ENCODE assay signal across 13 mouse cellular contexts in genomic region chr16:8771086-8771485, GRCm38 (mm10). TPM values are rescaled to one million over a fixed set of nuclear protein-coding genes. Genes with fewer than 3 reads are reported as not detected.
A peak's percentile ranks its signal among the peaks of the same experiment; 100 is the strongest.
DNase-seq lines count a peak whose midpoint lies in the region; ATAC-seq and TF ChIP-seq lines count a peak whose summit lies in the region.
"Had no signal": no experiment of that assay in that cellular context is flagged by ENCODE, and none has a peak within 500 bp of the region (broad histone marks: within the 10 kb centered on the region; RNA-seq: fewer than 3 reads in every experiment).

No protein-coding gene starts in this region.

- TF ChIP-seq POLR2A in CH12.LX (IDR thresholded peaks at IDR 0.05; ENCODE audit: low read depth, low read length), result no peak

- H3K4me2 ChIP-seq in hindbrain, postnatal 0 days (ENCODE audit: low read depth, low read length), result no peak overlapping the region
- H3K4me2 ChIP-seq in hindbrain, embryonic 12.5 days (replicated peaks), result no peak overlapping the region
- H3K4me2 ChIP-seq in lung, postnatal 0 days (replicated peaks; ENCODE audit: low read depth, low read length), result no peak overlapping the region
- no peak overlapping the region for H3K4me2 ChIP-seq in CH12.LX (ENCODE audit: insufficient read depth, low read depth, poor library complexity, severe bottlenecking)
- H3K4me2 ChIP-seq: embryonic facial prominence, embryonic 13.5 days; lung, embryonic 15.5 days had no signal

- no peaks in the 10 kb centered on the region for H3K9me3 ChIP-seq in hindbrain, postnatal 0 days (ENCODE audit: low read length)
- H3K9me3 ChIP-seq in hindbrain, embryonic 12.5 days (replicated peaks), result no peaks in the 10 kb centered on the region
- H3K9me3 ChIP-seq in lung, postnatal 0 days (ENCODE audit: low read length), result no peaks in the 10 kb centered on the region
- no peaks in the 10 kb centered on the region for H3K9me3 ChIP-seq in CH12.LX (replicated peaks; ENCODE audit: low read length)
- H3K9me3 ChIP-seq: embryonic facial prominence, embryonic 13.5 days; forebrain, embryonic 10.5 days; lung, embryonic 15.5 days; midbrain, embryonic 10.5 days had no signal

- dilution Hi-C loops in CH12.LX (cut with MboI; ENCODE audit: extremely low pct_ligation_motif_present, extremely low pct_unique_long_range_greater_than_20kb, low sequenced_read_pairs), result no loop called here

- no peak overlapping the region for H3K27ac ChIP-seq in hindbrain, postnatal 0 days
- no peak overlapping the region for H3K27ac ChIP-seq in hindbrain, embryonic 12.5 days
- H3K27ac ChIP-seq in lung, postnatal 0 days (ENCODE audit: low read length), result no peak overlapping the region
- no peak overlapping the region for H3K27ac ChIP-seq in CH12.LX (ENCODE audit: insufficient read depth, low read depth)
- H3K27ac ChIP-seq: embryonic facial prominence, embryonic 13.5 days; forebrain, embryonic 10.5 days; lung, embryonic 15.5 days; midbrain, embryonic 10.5 days had no signal

- peak; percentile 20; the same call in 1 of the 2 replicates for TF ChIP-seq CTCF in hindbrain, postnatal 0 days (IDR thresholded peaks at IDR 0.05; ENCODE audit: low read depth)
- TF ChIP-seq CTCF in lung, postnatal 0 days (IDR thresholded peaks at IDR 0.05), result peak; percentile 28; the same call in 1 of the 2 replicates
- TF ChIP-seq CTCF in CH12.LX (conservative IDR thresholded peaks at IDR 0.05 in 1 of 2, IDR thresholded peaks at IDR 0.05 in 1 of 2; ENCODE audit: low read depth in 2 of 2, low read length in 2 of 2), result peak in 1 of 2 experiments; percentile 42; a peak in 2 of 4 replicates
- peak; percentile 32 for TF ChIP-seq CTCF in Patski (IDR thresholded peaks at IDR 0.05)

- H3K4me3 ChIP-seq in hindbrain, postnatal 0 days (ENCODE audit: low read length), result no peak overlapping the region
- H3K4me3 ChIP-seq in hindbrain, embryonic 12.5 days, result no peak overlapping the region
- H3K4me3 ChIP-seq in lung, postnatal 0 days (ENCODE audit: low read depth, low read length), result no peak overlapping the region
- H3K4me3 ChIP-seq in CH12.LX (replicated peaks in 1 of 3; ENCODE audit: low read depth in 2 of 3, low read length in 2 of 3, poor library complexity in 1 of 3), result no peak overlapping the region
- H3K4me3 ChIP-seq: embryonic facial prominence, embryonic 13.5 days; forebrain, embryonic 10.5 days; lung, embryonic 15.5 days; midbrain, embryonic 10.5 days had no signal

- H3K27me3 ChIP-seq in hindbrain, postnatal 0 days (ENCODE audit: insufficient read depth, low read length), result no peaks in the 10 kb centered on the region
- 0 out of 2 replicates have a peak, but pooled peaks cover 4% of the 10 kb centered on the region for H3K27me3 ChIP-seq in hindbrain, embryonic 12.5 days
- H3K27me3 ChIP-seq in lung, postnatal 0 days (replicated peaks; ENCODE audit: insufficient read depth, low read length), result no peaks in the 10 kb centered on the region
- H3K27me3 ChIP-seq in CH12.LX (replicated peaks) (no peaks in the 10 kb centered on the region), Patski (no peaks in the 10 kb centered on the region)
- H3K27me3 ChIP-seq: embryonic facial prominence, embryonic 13.5 days; lung, embryonic 15.5 days had no signal

- peak; percentile 16 for TF ChIP-seq RAD21 in CH12.LX (IDR thresholded peaks at IDR 0.05; ENCODE audit: low read depth, low read length)

- TF ChIP-seq EP300 in lung, postnatal 0 days (IDR thresholded peaks at IDR 0.05), result no peak
- no peak for TF ChIP-seq EP300 in CH12.LX (IDR thresholded peaks at IDR 0.05; ENCODE audit: low read length)

- in situ Hi-C loops in CH12.LX (cut with MboI; ENCODE audit: low pct_ligation_motif_present, low pct_unique_long_range_greater_than_20kb, low sequenced_read_pairs), result no loop called here
- in situ Hi-C loops in Patski (cut with MboI; ENCODE audit: low pct_unique_long_range_greater_than_20kb), result no loop called here

- ATAC-seq in hindbrain, postnatal 0 days, result no peak
- no peak for ATAC-seq in hindbrain, embryonic 12.5 days (ENCODE audit: low FRiP score)
- ATAC-seq in lung, postnatal 0 days, result no peak
- no peak for ATAC-seq in Patski
- no peak for ATAC-seq in cerebellum, adult (ENCODE audit: insufficient number of reproducible peaks, low FRiP score, low TSS enrichment)

- DNase-seq in hindbrain, postnatal 0 days (ENCODE audit: low spot score), result no peak
- DNase-seq in lung, postnatal 0 days (ENCODE audit: low spot score), result no peak
- no peak for DNase-seq in lung, postnatal 25 days (ENCODE audit: low spot score)
- DNase-seq in CH12.LX (ENCODE audit: extremely low read depth) (no peak), Patski (ENCODE audit: low read depth, low spot score) (no peak)
- DNase-seq: adrenal gland, postnatal 36 days; cerebellum, postnatal 36 days had no signal

- no peaks in the 10 kb centered on the region for H3K4me1 ChIP-seq in hindbrain, postnatal 0 days (ENCODE audit: insufficient read depth, low read length)
- H3K4me1 ChIP-seq in hindbrain, embryonic 12.5 days, result no peaks in the 10 kb centered on the region
- H3K4me1 ChIP-seq in lung, postnatal 0 days (ENCODE audit: insufficient read depth, low read depth, low read length), result no peaks in the 10 kb centered on the region
- H3K4me1 ChIP-seq in CH12.LX (ENCODE audit: control insufficient read depth in 1 of 2, insufficient read depth in 2 of 2), result peaks cover 0 to 12% of the 10 kb centered on the region in 2 experiments; a peak in 2 of 4 replicates
- H3K4me1 ChIP-seq: embryonic facial prominence, embryonic 13.5 days; lung, embryonic 15.5 days had no signal

- no peak overlapping the region for H3K9ac ChIP-seq in hindbrain, postnatal 0 days (replicated peaks; ENCODE audit: low read length)
- no peak overlapping the region for H3K9ac ChIP-seq in hindbrain, embryonic 12.5 days
- no peak overlapping the region for H3K9ac ChIP-seq in lung, postnatal 0 days (replicated peaks; ENCODE audit: low read depth)
- H3K9ac ChIP-seq in CH12.LX (ENCODE audit: insufficient read depth, low read depth), result no peak overlapping the region
- H3K9ac ChIP-seq: embryonic facial prominence, embryonic 13.5 days; lung, embryonic 15.5 days had no signal

- H3K36me3 ChIP-seq in hindbrain, postnatal 0 days (ENCODE audit: insufficient read depth, low read length), result no peaks in the 10 kb centered on the region
- no peaks in the 10 kb centered on the region for H3K36me3 ChIP-seq in hindbrain, embryonic 12.5 days
- H3K36me3 ChIP-seq in lung, postnatal 0 days (ENCODE audit: insufficient read depth, low read length), result no peaks in the 10 kb centered on the region
- H3K36me3 ChIP-seq in CH12.LX (replicated peaks in 1 of 2; ENCODE audit: control insufficient read depth in 1 of 2, insufficient read depth in 1 of 2, low read length in 1 of 2), result no peaks in the 10 kb centered on the region
- H3K36me3 ChIP-seq: embryonic facial prominence, embryonic 13.5 days; forebrain, embryonic 10.5 days; lung, embryonic 15.5 days; midbrain, embryonic 10.5 days had no signal

- WGBS in hindbrain, postnatal 0 days, result 48% methylated on average over 4 of the region's 4 CpGs
- WGBS in hindbrain, embryonic 12.5 days, result 51% methylated on average over 4 of the region's 4 CpGs
- WGBS in lung, postnatal 0 days, result 29% methylated on average over 4 of the region's 4 CpGs

- CTCF ChIA-PET in Patski (lab: Charles Lee), result interaction anchor here (0.8 kb wide), 1 partner anchor 12 kb away, joined by 3 read pairs; no protein-coding TSS in a partner anchor

- H3K79me2 ChIP-seq in CH12.LX (replicated peaks; ENCODE audit: control insufficient read depth, extremely low read depth, insufficient read depth, poor library complexity, severe bottlenecking), result no peaks in the 10 kb centered on the region

- POLR2A ChIA-PET in Patski (lab: Charles Lee), result no interaction called here

TF ChIP-seq in CH12.LX, 34 proteins besides CTCF, POLR2A, EP300 and RAD21:
- TF ChIP-seq UBTF (IDR thresholded peaks at IDR 0.05; ENCODE audit: low read depth, low read length) (no peak), CHD1 (IDR thresholded peaks at IDR 0.05; ENCODE audit: low read depth, low read length) (no peak), ZMIZ1 (IDR thresholded peaks at IDR 0.05; ENCODE audit: low read depth, low read length) (no peak), MAX (IDR thresholded peaks at IDR 0.05; ENCODE audit: low read length) (no peak)

RNA-seq across cellular contexts. Expression of gene Usp7, which starts 21.0 kb away (rescaled TPM):
- 69.8 and 83.7 TPM in 2 replicates for total RNA-seq in hindbrain, postnatal 0 days (2014; rRNA removed)
- polyA plus RNA-seq in hindbrain, postnatal 0 days (2015; fragmentation: Nextera tagmentation; extraction: Ambion mirVana), result 17.5 and 18.9 TPM in 2 replicates
- polyA plus RNA-seq in hindbrain, embryonic 12.5 days (2016; fragmentation: Nextera tagmentation; extraction: Ambion mirVana), result 32.1 and 34.9 TPM in 2 replicates
- polyA plus RNA-seq in lung, postnatal 0 days (2015; fragmentation: Nextera tagmentation; extraction: Ambion mirVana), result 16.5 and 17.6 TPM in 2 replicates
- 113 and 140 TPM in 2 replicates for total RNA-seq in CH12.LX (2012; rRNA removed)
- total RNA-seq in CH12.LX (2014; rRNA removed), result 143 and 169 TPM in 2 replicates
- 156 and 169 TPM in 2 replicates for polyA plus RNA-seq in CH12.LX (2012; ENCODE audit: insufficient read length, low read depth)
- 84.2 TPM for polyA plus RNA-seq in Patski (2021)

RNA-seq across cellular contexts. Expression of gene 1810013L24Rik, which starts 58.8 kb away (rescaled TPM):
- total RNA-seq in hindbrain, postnatal 0 days (2014; rRNA removed), result 50.3 and 51.8 TPM in 2 replicates
- polyA plus RNA-seq in hindbrain, postnatal 0 days (2015; fragmentation: Nextera tagmentation; extraction: Ambion mirVana), result 16.8 and 17.1 TPM in 2 replicates
- 45.1 and 45.9 TPM in 2 replicates for polyA plus RNA-seq in hindbrain, embryonic 12.5 days (2016; fragmentation: Nextera tagmentation; extraction: Ambion mirVana)
- polyA plus RNA-seq in lung, postnatal 0 days (2015; fragmentation: Nextera tagmentation; extraction: Ambion mirVana), result 19.7 and 20.3 TPM in 2 replicates
- 27.1 and 30.7 TPM in 2 replicates for total RNA-seq in CH12.LX (2012; rRNA removed)
- 30.0 and 32.8 TPM in 2 replicates for total RNA-seq in CH12.LX (2014; rRNA removed)
- polyA plus RNA-seq in CH12.LX (2012; ENCODE audit: insufficient read length, low read depth), result 44.2 and 47.7 TPM in 2 replicates
- polyA plus RNA-seq in Patski (2021), result 50.3 TPM
